Mouse (Mus musculus) layer of hippocampus, postnatal 10 days (tissue): ENCODE data around the gene Usp36. TPM values are rescaled to one million over a fixed set of nuclear protein-coding genes. Genes with fewer than 3 reads are reported as not detected.
A peak's percentile ranks its signal among the peaks of the same experiment; 100 is the strongest.

Experiments
- DNase-seq, 2 experiments: peaks; one replicate each; pipeline ENCODE4 v3.0.0; 2021; ENCODE audit warnings: low spot score in 2 of 2
- total RNA-seq, 2 experiments: library from RNA; stranded (reverse); gene quantifications; 2 replicates each; pipeline ENCODE4 v1.2.3; 2021

Gene Usp36
- total RNA-seq, 2 experiments from 2014 or later, result 23.2 to 26.7 TPM

DNA sequence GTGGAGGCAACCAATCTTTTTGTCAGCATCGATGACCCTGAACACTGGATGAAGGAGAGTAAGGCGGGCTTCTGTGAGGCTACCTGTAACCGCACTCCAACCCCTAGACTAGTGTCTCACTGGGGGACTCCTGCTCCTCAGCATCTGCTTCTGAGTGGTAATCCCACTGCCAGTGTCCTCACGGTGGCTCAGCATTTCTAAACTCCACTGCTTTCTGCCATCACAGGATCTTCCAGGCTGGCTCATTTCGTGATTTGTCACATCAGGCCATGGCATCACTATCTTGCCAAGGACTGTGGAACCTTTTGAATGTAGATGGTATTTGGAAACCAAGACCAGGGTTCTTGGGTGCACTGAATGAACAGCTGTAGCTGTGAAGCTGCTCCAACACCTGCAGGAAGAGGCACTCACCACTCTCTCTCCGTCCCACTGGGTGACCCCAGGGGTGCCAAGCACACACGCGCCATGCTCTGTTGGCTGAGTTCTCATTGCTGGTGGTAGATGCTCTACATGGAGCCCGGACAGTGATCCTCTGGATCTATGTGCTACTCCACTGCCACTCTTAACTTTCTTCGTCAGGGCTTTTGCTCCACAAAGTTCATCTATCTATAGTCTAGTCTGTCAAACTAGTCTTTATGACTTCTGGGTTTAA lies 66.5 kb downstream of the Usp36 start:
- DNase-seq, result no peak

DNA sequence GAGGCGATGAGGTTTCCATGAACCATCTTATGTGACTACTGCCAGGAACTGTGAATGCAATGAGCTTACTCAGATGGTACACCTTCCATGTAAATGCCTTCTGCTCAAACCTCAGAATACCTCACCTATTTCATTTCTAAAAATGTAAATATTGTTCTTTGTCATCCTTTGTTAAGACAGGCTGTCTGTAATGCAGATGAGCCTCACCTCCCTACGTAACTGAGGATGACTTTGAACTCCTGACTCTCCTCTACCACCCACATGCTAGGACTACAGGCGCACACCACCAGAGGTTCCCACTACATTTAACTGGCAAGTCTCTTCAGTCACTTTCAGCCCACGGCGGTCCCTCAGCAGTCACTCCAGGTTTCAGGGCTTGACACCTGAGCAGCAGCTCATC lies 67.1 kb downstream of the Usp36 start:
- DNase-seq, result no peak

DNA sequence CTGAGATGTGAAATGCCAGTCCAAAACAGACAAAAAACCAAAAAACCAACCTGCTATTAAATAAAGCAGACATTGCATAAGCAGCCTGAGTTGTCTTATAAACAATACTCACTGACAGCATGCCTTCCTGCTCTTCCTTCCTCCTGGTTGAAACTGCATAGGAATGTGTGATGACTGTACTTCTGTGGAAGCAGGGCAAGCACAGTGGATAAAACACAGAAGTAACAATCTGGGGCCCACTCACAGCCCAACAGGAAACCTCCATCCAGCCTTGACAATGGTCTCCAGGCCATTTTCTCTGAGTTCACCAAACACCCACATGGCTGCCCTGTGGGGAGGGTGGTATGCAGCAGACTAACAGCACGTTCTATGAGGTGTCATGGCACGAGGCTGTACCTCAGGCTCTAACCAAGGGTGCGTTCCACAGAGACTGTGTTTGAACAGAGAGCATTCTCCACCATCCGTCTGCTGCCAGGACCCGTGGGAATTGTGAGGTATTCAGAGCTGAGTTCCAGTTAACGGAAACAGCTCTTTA lies 67.6 kb downstream of the Usp36 start:
- DNase-seq, result no peak

DNA sequence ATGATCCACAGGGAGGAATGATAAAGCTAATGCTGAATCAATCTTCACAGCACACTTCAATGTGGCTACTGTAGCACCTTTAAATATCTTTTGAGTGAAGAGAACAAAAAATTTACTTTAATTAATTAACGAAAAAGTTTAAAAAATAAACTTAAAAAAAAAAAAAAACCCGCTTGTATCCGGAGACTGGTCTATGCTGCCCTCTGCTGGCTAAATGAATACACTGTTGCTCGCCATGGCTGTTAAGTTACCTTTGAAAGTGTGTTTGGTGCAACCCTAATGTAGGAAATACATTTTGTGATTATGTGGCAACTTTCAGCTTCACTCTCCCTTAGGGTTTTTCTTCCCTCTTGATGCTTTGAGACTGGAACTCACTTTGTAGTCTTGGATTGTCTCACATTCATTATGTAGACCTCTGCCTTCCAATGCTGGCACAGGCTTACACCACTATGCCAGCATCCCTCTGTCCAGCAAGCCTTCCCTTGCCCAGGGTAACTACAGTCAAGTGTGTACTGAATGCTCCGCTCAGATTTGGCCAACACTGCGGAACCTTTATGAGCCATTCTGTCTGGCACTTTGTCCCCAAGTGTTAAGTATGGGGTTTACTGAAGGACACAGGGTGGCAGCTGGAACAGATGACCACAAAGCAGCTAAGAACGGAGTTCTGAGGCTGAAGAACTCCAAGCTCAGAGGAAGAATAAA lies 69.3 kb downstream of the Usp36 start:
- DNase-seq, result peak; percentile 67 to 74

DNA sequence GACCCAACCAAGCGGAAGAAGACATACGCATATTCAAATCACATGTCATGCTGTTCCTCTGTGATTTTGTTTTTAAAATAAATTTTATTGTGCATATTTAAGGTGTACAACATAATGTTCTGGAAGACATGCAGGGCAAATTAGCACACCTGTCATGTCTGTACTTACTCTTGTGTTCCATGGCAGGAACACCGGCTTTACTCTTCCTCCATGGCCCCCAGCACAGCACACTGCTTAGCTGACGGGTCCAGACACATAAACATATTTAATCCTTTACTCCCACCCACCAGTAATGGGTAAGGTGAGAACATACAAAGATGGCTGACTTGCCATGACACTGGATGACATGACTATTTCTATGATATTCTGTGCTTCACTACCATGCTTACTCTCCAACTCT lies 71.0 kb downstream of the Usp36 start:
- no peak for DNase-seq

DNA sequence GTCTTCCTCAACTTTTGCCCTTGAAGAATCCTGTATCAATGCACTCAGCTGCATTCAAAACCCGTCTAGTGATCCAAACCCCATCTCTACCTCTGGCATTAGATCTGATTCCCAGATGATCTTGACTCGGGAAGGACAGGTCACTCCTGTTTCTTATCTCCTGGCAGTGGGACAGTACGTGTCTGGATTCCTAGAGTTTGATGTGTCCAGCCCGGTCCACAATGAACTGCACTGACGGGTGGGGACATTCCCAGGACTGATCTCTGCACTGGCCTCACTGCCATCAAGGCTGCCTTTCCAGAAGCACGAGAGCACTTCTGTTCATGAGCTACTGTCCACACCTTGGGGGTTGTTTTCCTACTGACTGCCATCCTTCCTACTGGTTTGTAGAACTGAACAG lies 73.6 kb downstream of the Usp36 start:
- DNase-seq, result no peak

DNA sequence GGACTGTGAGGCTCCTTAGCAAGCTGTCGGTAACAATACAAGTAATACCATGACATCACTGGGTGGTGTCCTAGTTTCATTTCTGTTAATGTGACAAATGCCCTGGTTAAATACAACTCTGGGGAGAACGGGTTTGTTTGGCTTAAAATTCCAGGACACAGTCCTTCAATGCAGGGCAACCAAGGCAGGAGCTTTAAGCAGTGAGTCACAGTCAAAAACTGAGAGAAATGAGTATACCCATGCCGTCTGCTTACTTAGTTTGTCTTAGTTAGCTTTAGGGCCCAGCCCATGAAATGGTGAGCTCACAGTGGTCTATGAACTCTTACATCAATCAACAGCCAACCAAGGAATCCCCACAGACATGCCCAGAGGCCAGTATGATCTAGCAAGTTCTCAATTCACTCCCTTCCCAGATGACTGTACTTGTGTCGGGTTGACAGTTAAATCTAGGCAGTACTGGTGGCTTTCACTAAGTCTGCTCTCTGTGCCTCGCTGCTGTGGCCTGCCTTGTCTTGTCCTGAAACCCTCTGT lies 74.1 kb downstream of the Usp36 start:
- DNase-seq, result no peak

DNA sequence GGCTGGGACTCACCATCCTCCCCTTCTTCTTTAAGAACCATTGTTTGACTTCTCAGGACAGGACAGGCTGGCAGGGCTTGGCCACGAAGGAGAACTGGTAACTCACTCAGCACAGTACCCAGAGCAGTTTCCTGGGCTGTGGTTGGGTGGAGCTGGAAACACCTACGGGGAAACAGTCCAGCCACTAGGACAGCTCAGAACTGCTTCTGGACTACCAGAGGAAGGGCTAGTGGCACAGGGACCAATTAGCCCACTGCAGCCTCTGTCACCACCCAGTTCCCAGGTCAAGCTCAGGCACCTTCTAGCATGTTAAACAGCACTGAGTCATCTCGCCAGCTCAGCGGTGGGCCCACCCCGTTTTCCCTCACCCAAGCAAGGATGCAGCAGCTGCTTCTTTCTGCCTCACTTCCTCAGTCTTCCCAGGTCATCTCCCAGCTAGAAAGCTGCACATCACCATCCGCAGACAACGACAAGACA lies 77.4 kb downstream of the Usp36 start:
- no peak for DNase-seq

DNA sequence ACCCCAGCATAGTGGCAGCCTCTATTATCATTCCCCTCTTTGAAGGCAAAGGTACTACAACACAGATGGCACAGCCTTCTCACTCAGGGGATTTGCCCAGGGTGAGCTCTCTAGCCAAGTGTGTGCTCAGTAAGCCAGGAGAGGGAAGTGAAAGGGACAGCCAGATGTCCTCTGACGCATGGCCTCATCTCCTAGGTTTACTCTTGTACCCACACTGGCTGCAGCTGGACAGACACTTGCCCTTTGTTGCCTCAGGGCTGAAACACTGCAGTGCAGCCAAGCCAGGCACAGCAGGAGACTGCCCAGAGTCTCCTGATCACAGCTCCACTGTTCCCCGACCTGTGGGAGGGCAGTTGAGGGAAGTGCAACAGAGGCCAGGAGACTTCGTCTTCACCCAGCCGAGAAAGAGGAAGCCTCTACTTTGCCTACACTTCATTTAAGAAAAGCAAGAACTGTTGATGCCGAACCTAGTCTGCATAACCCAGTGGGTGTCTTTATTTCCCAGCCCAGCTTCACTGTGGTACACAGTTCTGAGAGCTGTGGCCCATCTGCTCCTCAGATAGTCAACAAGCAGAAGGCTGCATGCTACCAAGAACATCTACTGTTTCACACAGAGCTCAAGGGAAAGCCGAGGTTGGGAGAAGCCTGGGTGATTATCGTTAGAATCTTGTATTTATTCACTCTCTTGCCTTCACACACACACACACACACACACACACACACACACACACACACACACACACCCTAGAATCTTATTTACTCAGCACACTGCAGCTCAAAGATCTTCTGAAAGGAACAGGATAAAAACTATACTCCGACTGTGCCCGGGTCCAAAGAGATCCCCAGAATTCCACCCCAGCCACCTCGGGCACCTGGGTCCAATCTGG lies 78.1 kb downstream of the Usp36 start:
- peak; percentile 46 to 57 for DNase-seq

DNA sequence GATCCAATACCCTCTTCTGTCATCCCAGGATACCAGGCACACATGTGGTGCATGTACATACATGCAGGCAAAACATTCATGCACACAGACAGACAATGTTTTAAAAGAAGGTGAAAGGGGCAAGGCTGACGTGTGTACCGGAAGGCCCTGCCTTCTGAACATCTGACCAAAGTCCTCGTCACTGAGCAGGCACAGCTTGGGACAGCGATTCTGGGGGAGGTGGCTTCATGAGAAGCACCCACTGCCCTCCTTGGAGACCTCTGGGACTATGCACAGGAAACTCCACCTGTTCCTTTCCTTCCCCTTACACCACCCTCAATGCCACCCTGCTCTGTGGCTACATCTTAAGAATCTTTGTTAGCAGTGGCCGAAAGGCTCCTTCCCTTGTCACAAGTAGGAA lies 79.1 kb downstream of the Usp36 start:
- DNase-seq, result no peak

DNA sequence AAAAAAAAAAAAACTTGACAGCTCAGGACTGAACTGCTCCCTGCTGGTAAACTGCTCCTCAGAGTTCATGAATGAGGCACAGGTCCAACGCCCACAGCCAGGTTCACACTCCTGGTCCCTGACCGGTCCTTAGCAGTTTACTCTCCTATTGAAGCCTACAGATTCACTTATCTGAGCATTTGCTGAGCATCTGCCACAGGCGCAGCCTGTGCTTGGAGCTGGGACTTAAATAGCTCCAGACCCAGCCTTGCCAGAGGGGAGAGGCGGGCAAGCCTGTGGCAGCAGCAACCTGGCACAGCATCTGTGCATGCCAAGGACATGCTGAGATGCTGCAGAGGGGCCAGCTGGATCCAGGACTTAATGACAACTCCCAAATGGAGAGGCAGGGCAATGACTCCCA lies 79.9 kb downstream of the Usp36 start:
- DNase-seq, result peak in 1 of 2 experiments; percentile 54

Other genes with a start within 250 kb of the Usp36 start
- under 1 TPM; 0.14 to 0.16 TPM for gene Dnah17, start 159.6 kb downstream of the Usp36 start, total RNA-seq
- gene Cyth1, start 41.7 kb downstream of the Usp36 start, total RNA-seq, result 10 to 100 TPM; 59.3 to 63.5 TPM
- gene Cep295nl, start 52.3 kb upstream of the Usp36 start, total RNA-seq, result 1 to 10 TPM; 1.8 to 2.6 TPM
- gene Timp2, start 65.5 kb upstream of the Usp36 start, total RNA-seq, result 100 to 1,000 TPM; 255 to 337 TPM
- gene Lgals3bp, start 111.8 kb upstream of the Usp36 start, total RNA-seq, result 10 to 100 TPM in 1 of 2 experiments, 1 to 10 TPM in 1; 9.3 to 10.7 TPM
- 10 to 100 TPM; 37.9 to 39.6 TPM for gene Cant1, start 128.8 kb upstream of the Usp36 start, total RNA-seq
- gene C1qtnf1, start 138.0 kb upstream of the Usp36 start, total RNA-seq, result 1 to 10 TPM; 4.2 to 4.9 TPM
- gene Engase, start 186.6 kb upstream of the Usp36 start, total RNA-seq, result 10 to 100 TPM; 14.0 to 14.4 TPM